Mouse (Mus musculus): ENCODE results near the gene Gas2l1. TPM values are rescaled to one million over a fixed set of nuclear protein-coding genes. Genes with fewer than 3 reads are reported as not detected.

Gene Gas2l1
- polyA plus RNA-seq (2012; fragmentation: generic; extraction: Trizol) = 69.3 TPM

DNA sequence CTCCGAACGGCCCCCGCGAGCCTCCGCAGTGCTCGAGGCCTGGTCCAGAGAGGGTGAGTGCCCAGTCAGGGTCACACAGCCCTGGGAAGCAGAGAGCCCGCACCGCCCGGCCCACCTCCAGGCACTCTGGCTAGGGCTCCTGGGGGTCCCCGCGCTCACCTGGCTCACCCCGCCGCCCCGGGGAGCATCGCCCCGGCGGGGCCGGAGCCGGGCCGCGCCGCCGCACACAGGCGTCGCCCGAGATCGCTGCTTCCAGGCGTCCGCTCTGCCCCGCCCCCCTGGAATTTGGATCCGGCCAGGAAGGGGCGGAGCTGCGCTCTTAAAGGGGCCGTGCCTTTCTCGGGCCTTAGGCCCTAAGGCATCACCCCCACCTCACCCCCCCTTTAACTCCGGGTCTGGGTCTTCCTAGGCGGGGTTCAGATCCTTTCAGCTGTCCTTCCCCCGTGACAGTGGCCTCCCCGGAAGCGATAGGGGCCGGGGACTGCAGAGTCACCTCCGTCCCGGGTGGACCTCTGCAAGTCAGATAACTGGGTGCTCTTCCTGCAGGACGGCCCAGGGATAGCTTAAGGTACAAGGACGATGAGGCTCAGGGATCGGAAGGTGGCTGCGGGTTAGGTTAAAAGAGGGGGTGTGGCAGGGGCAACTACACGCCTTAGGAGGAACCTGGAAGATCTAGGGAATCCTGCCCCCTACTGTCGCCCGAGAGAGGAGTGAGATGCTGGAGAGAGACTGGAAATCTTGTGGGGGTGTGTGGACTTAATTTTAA, at the start of gene Gas2l1:
TSS of gene Gas2l1 (minus strand) at position 272 of the 766 bp plus-strand sequence.
- H3K4me2 ChIP-seq (ENCODE audit: low read depth) = peak within 1 kb of the TSS; percentile 100
- no peak for TF ChIP-seq USF1 (IDR thresholded peaks at IDR 0.05; ENCODE audit: low read depth)
- TF ChIP-seq TCF12 (IDR thresholded peaks at IDR 0.05; ENCODE audit: insufficient read depth, poor library complexity, severe bottlenecking) = no peak
- peak; percentile 66 for TF ChIP-seq POLR2AphosphoS2 (IDR thresholded peaks at IDR 0.05; ENCODE audit: insufficient read length, low read depth)
- peak; percentile 84 for TF ChIP-seq POLR2A (IDR thresholded peaks at IDR 0.05; ENCODE audit: insufficient read length, low read depth)
- H3K36me3 ChIP-seq (ENCODE audit: control insufficient read depth, insufficient read depth) = peaks cover 15% of the 10 kb centered on the region
- no peaks in the 10 kb centered on the region for H3K27me3 ChIP-seq (ENCODE audit: control insufficient read depth, insufficient read depth, insufficient read length)
- H3K79me2 ChIP-seq (ENCODE audit: control insufficient read depth, insufficient read depth) = peaks cover 11% of the 10 kb centered on the region
- peak within 1 kb of the TSS; percentile 79 for H3K4me3 ChIP-seq
- H3ac ChIP-seq (ENCODE audit: control insufficient read depth, insufficient read length) = peak within 1 kb of the TSS; percentile 79

DNA sequence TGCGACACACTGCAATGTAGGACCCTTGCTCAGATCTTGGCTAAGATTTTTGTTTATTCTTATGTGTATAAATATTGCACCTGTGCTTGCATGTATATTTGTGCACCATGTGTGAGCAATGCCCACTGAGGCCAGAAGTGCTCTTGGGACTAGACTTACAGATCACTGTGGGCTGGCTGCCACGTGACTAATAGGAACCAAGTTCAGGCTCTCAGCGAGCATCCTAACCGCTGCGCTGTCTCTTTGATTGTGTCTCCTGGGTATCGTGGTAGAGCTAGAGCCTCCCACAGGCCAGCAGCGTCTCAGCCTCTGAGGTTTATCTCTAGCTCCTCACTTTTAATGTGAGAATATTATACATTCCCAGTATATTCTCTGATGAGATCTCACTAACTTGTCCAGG, 48.5 kb upstream of the Gas2l1 start:
- H3K79me2 ChIP-seq (ENCODE audit: control insufficient read depth, insufficient read depth) = no peaks in the 10 kb centered on the region
- no peaks in the 10 kb centered on the region for H3K27me3 ChIP-seq (ENCODE audit: control insufficient read depth, insufficient read depth, insufficient read length)
- no peak overlapping the region for H3K4me3 ChIP-seq
- no peak overlapping the region for H3ac ChIP-seq (ENCODE audit: control insufficient read depth, insufficient read length)
- no peaks in the 10 kb centered on the region for H3K36me3 ChIP-seq (ENCODE audit: control insufficient read depth, insufficient read depth)
- H3K4me2 ChIP-seq (ENCODE audit: low read depth) = no peak overlapping the region
- TF ChIP-seq MYOG (IDR thresholded peaks at IDR 0.05; ENCODE audit: control insufficient read depth in 1 of 3, insufficient read depth in 1 of 3, insufficient read length in 2 of 3, low read depth in 2 of 3) = no peak
- TF ChIP-seq USF1 (IDR thresholded peaks at IDR 0.05; ENCODE audit: low read depth) = peak; percentile 81

DNA sequence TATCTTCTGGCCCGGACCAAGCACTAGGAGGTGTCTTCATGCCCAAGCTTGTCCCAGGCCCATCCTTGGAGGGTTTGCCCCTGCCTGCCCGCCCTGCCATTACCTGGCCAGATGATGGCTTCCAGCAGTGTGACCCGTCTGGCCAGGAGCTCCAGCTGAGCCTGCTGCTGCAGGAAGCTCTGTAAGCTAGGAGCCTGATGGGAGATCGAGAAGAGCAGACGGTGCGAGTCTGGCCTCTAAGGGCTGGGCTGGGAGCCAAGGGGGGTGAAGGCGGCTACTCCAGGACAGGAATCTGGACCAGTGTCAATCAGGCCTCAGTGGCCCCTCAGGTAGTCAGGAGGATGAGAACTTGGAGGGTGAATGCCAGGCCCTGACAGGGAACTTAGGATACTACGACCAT, 44.3 kb upstream of the Gas2l1 start:
- H3K36me3 ChIP-seq (ENCODE audit: control insufficient read depth, insufficient read depth) = no peaks in the 10 kb centered on the region
- no peaks in the 10 kb centered on the region for H3K27me3 ChIP-seq (ENCODE audit: control insufficient read depth, insufficient read depth, insufficient read length)
- no peak for TF ChIP-seq MYOD1 (IDR thresholded peaks at IDR 0.05; ENCODE audit: control insufficient read depth in 1 of 3, insufficient read length in 2 of 3, low read depth in 2 of 3)
- no peak for TF ChIP-seq SRF (IDR thresholded peaks at IDR 0.05; ENCODE audit: control insufficient read depth, insufficient read length, low read depth)
- TF ChIP-seq TCF12 (IDR thresholded peaks at IDR 0.05; ENCODE audit: insufficient read depth, poor library complexity, severe bottlenecking) = no peak
- no peak for TF ChIP-seq E2F4 (IDR thresholded peaks at IDR 0.05; ENCODE audit: insufficient read depth)
- TF ChIP-seq TCF3 (IDR thresholded peaks at IDR 0.05; ENCODE audit: insufficient read length, low read depth) = no peak
- no peak for TF ChIP-seq POLR2AphosphoS2 (IDR thresholded peaks at IDR 0.05; ENCODE audit: insufficient read length, low read depth)
- TF ChIP-seq CEBPB (IDR thresholded peaks at IDR 0.05; ENCODE audit: insufficient read depth, poor library complexity, severe bottlenecking) = no peak
- TF ChIP-seq MYOG (IDR thresholded peaks at IDR 0.05; ENCODE audit: control insufficient read depth in 1 of 3, insufficient read depth in 1 of 3, insufficient read length in 2 of 3, low read depth in 2 of 3) = no peak
- no peak for TF ChIP-seq MAX (IDR thresholded peaks at IDR 0.05; ENCODE audit: low read depth)
- TF ChIP-seq USF1 (IDR thresholded peaks at IDR 0.05; ENCODE audit: low read depth) = no peak
- TF ChIP-seq REST (IDR thresholded peaks at IDR 0.05; ENCODE audit: insufficient read depth, insufficient read length) = no peak
- TF ChIP-seq POLR2A (IDR thresholded peaks at IDR 0.05; ENCODE audit: insufficient read length, low read depth) = no peak
- no peaks in the 10 kb centered on the region for H3K79me2 ChIP-seq (ENCODE audit: control insufficient read depth, insufficient read depth)
- no peak overlapping the region for H3K4me2 ChIP-seq (ENCODE audit: low read depth)
- H3ac ChIP-seq (ENCODE audit: control insufficient read depth, insufficient read length) = no peak overlapping the region
- H3K4me3 ChIP-seq = no peak overlapping the region

DNA sequence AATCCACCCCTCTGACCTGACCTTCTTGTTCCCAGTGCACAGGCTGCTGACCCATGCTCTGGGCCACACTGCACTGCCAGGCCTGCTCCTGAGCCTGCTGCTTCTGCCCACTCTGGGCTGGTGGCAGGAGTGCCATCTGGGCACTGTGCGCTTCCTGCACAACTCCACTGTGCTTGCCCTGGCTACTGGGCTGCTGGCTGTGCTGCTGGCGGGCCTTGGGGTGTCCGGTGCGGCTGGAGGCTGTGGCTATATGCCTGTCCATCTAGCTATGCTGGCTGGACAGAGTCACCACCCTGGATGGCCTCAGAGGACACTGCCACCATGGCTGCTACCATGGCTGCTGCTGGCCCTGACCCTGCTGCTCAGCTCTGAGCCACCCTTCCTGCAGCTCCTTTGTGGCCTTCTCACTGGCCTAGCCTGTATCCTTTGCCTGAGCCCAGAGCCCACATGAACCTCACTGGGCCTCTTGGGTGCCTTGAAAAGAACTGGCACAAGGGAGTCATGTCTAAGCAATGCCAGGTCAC, 38.9 kb upstream of the Gas2l1 start:
- Histone ChIP-seq H3ac (ENCODE audit: control insufficient read depth, insufficient read length) (no peak overlapping the region), H3K36me3 (ENCODE audit: control insufficient read depth, insufficient read depth) (peaks cover 3% of the 10 kb centered on the region), H3K27me3 (ENCODE audit: control insufficient read depth, insufficient read depth, insufficient read length) (no peaks in the 10 kb centered on the region), H3K4me3 (no peak overlapping the region), H3K4me2 (ENCODE audit: low read depth) (no peak overlapping the region), H3K79me2 (ENCODE audit: control insufficient read depth, insufficient read depth) (no peaks in the 10 kb centered on the region)
- TF ChIP-seq TCF12 (IDR thresholded peaks at IDR 0.05; ENCODE audit: insufficient read depth, poor library complexity, severe bottlenecking) (no peak), TCF3 (IDR thresholded peaks at IDR 0.05; ENCODE audit: insufficient read length, low read depth) (no peak), MYOG (IDR thresholded peaks at IDR 0.05; ENCODE audit: control insufficient read depth in 1 of 3, insufficient read depth in 1 of 3, insufficient read length in 2 of 3, low read depth in 2 of 3) (no peak), CEBPB (IDR thresholded peaks at IDR 0.05; ENCODE audit: insufficient read depth, poor library complexity, severe bottlenecking) (no peak), E2F4 (IDR thresholded peaks at IDR 0.05; ENCODE audit: insufficient read depth) (no peak), POLR2A (IDR thresholded peaks at IDR 0.05; ENCODE audit: insufficient read length, low read depth) (no peak), POLR2AphosphoS2 (IDR thresholded peaks at IDR 0.05; ENCODE audit: insufficient read length, low read depth) (no peak), MYOD1 (IDR thresholded peaks at IDR 0.05; ENCODE audit: control insufficient read depth in 1 of 3, insufficient read length in 2 of 3, low read depth in 2 of 3) (no peak)

DNA sequence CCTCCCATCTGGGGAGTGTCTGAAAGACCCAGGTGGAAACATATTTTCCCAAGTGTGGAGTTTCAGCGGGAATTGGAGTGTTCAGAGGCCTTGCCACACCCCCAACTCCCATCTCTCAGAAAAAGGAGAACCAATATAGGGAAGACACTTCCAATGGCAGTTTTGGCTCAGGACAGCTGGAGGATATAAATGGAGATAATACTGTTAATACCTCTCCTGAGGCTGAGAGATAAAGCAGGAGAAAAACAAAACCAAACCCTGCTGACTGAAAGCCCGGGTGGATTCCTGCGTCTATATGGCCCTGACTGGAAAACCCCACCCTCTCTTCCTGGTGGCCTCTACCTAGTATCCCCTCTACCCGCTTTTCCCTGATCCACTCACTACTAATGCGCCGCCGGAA, 37.3 kb upstream of the Gas2l1 start:
- peaks cover 3% of the 10 kb centered on the region for H3K36me3 ChIP-seq (ENCODE audit: control insufficient read depth, insufficient read depth)
- H3K27me3 ChIP-seq (ENCODE audit: control insufficient read depth, insufficient read depth, insufficient read length) = no peaks in the 10 kb centered on the region
- TF ChIP-seq POLR2AphosphoS2 (IDR thresholded peaks at IDR 0.05; ENCODE audit: insufficient read length, low read depth) (no peak), USF1 (IDR thresholded peaks at IDR 0.05; ENCODE audit: low read depth) (no peak)
- no peak overlapping the region for H3K4me3 ChIP-seq
- no peak overlapping the region for H3ac ChIP-seq (ENCODE audit: control insufficient read depth, insufficient read length)
- H3K4me2 ChIP-seq (ENCODE audit: low read depth) = no peak overlapping the region
- peaks cover 14% of the 10 kb centered on the region for H3K79me2 ChIP-seq (ENCODE audit: control insufficient read depth, insufficient read depth)

Measured in myocyte (in vitro differentiated cells).